Mouse (Mus musculus) layer of hippocampus, adult 18-20 months (tissue): ENCODE measurements at regions not wholly inside any gene's neighbourhood (a gene's known extent, or its start where the extent isn't known, plus 50 kb on each side); places are given as distances from the start of the nearest gene placed in this dataset.

Experiments used
- DNase-seq, 2 experiments: peaks; one replicate each; pipeline ENCODE4 v3.0.0; 2022; ENCODE audit warnings: low spot score in 2 of 2

GRCm38 (mm10) chr3:123918140-123918539 is 227.5 kb upstream of the Ndst3 start:
- DNase-seq, result no peak

- DNase-seq, result no peak
Measured at GRCm38 (mm10) chr3:123952121-123952520, 261.5 kb upstream of the Ndst3 start.

- no peak for DNase-seq
Measured at GRCm38 (mm10) chr3:123967373-123967772, 276.7 kb upstream of the Ndst3 start.

- DNase-seq, result no peak
Measured at GRCm38 (mm10) chr3:123972367-123972766, 281.7 kb upstream of the Ndst3 start.

GRCm38 (mm10) chr3:123973806-123974576 is 283.3 kb upstream of the Ndst3 start:
- no peak for DNase-seq

GRCm38 (mm10) chr3:123976475-123976874 is 285.8 kb upstream of the Ndst3 start:
- no peak for DNase-seq

GRCm38 (mm10) chr3:123977168-123977567 is 286.5 kb upstream of the Ndst3 start:
- no peak for DNase-seq

- DNase-seq, result no peak
Measured at GRCm38 (mm10) chr3:123983045-123983444, 292.4 kb upstream of the Ndst3 start.

- no peak for DNase-seq
Measured at GRCm38 (mm10) chr3:123983530-123983929, 292.9 kb upstream of the Ndst3 start.

- no peak for DNase-seq
Measured at GRCm38 (mm10) chr3:123984028-123984427, 293.4 kb upstream of the Ndst3 start.

GRCm38 (mm10) chr3:123999957-124000616 is 309.4 kb upstream of the Ndst3 start:
- DNase-seq, result no peak

- DNase-seq, result no peak
Measured at GRCm38 (mm10) chr3:124000883-124001282, 310.2 kb upstream of the Ndst3 start.

GRCm38 (mm10) chr3:124011685-124012084 is 309.0 kb upstream of the Tram1l1 start:
- no peak for DNase-seq

- DNase-seq, result no peak
Measured at GRCm38 (mm10) chr3:124018618-124019017, 302.0 kb upstream of the Tram1l1 start.

GRCm38 (mm10) chr3:124026188-124026587 is 294.5 kb upstream of the Tram1l1 start:
- DNase-seq, result no peak

GRCm38 (mm10) chr3:124067061-124067460 is 253.6 kb upstream of the Tram1l1 start:
- DNase-seq, result no peak

GRCm38 (mm10) chr3:124067538-124067937 is 253.1 kb upstream of the Tram1l1 start:
- no peak for DNase-seq

GRCm38 (mm10) chr3:124067971-124068370 is 252.7 kb upstream of the Tram1l1 start:
- no peak for DNase-seq

GRCm38 (mm10) chr3:124069182-124069581 is 251.5 kb upstream of the Tram1l1 start:
- no peak for DNase-seq

- DNase-seq, result peak in 1 of 2 experiments; percentile 4
Measured at GRCm38 (mm10) chr3:124075974-124076606, 244.6 kb upstream of the Tram1l1 start.

GRCm38 (mm10) chr3:124092404-124093121 is 228.1 kb upstream of the Tram1l1 start:
- DNase-seq, result no peak

- no peak for DNase-seq
Measured at GRCm38 (mm10) chr3:124113995-124114394, 206.7 kb upstream of the Tram1l1 start.
